Mouse (Mus musculus) olfactory bulb, adult 2 months (tissue): ENCODE measurements at regions not wholly inside any gene's neighbourhood (a gene's known extent, or its start where the extent isn't known, plus 50 kb on each side); places are given as distances from the start of the nearest gene placed in this dataset.

Source experiments
- CTCF ChIP-seq: fragments of 200-500 bp; IDR thresholded peaks from 2 replicates; pipeline ENCODE4 v1.5.1; 2012; ENCODE audit warnings: low read depth, mild to moderate bottlenecking, low read length, moderate library complexity; ENCODE audit not compliant: insufficient read depth
- POLR2A ChIP-seq: fragments of 200-500 bp; IDR thresholded peaks from 2 replicates; pipeline ENCODE4 v1.6.1; 2012; ENCODE audit warnings: mild to moderate bottlenecking, low read depth, low read length, moderate library complexity; ENCODE audit not compliant: insufficient read depth

- TF ChIP-seq CTCF, result no peak
- no peak for TF ChIP-seq POLR2A
Measured at GRCm38 (mm10) chr1:92774006-92774405, 57.4 kb upstream of the Gpc1 start.
